Mouse (Mus musculus) layer of hippocampus, postnatal 14 days (tissue): ENCODE results near the gene Cycs. TPM values are rescaled to one million over a fixed set of nuclear protein-coding genes. Genes with fewer than 3 reads are reported as not detected.
"Not testable (repeated sequence)": the region's sequence is repeated elsewhere in the genome, so short reads cannot be mapped to it uniquely, and the experiment has no call there.

Experiments used
- DNase-seq, 2 experiments: peaks; one replicate each; pipeline ENCODE4 v3.0.0; 2021 to 2022; ENCODE audit warnings: low spot score in 2 of 2, mixed read lengths in 1 of 2
- long read RNA-seq, 2 experiments: library from polyadenylated mRNA; stranded (forward); transcript quantifications; one replicate each; pipeline ENCODE4 v2.0.0; 2021
- total RNA-seq, 2 experiments: library from RNA; stranded (reverse); gene quantifications; 2 replicates each; pipeline ENCODE4 v1.2.3; 2021

Gene Cycs
- total RNA-seq, result 10 to 100 TPM; 52.0 to 53.4 TPM
- long read RNA-seq, experiment 1, transcript Cycs-201 (2 exons, 607 nt), result minor isoform, 5 of 210 reads
- long read RNA-seq, experiment 1, transcript Cycs-202 (3 exons, 3,123 nt), result major isoform, 201 of 210 reads
- long read RNA-seq, experiment 1, partial matches to known transcripts, result 0 of 210 reads
- long read RNA-seq, experiment 1, other reads (novel, unspliced or antisense), result 4 of 210 reads
- long read RNA-seq, experiment 2, transcript Cycs-201 (2 exons, 607 nt), result minor isoform, 9 of 469 reads
- long read RNA-seq, experiment 2, transcript Cycs-202 (3 exons, 3,123 nt), result major isoform, 451 of 469 reads
- long read RNA-seq, experiment 2, partial matches to known transcripts, result 0 of 469 reads
- long read RNA-seq, experiment 2, other reads (novel, unspliced or antisense), result 9 of 469 reads

- peak; percentile 98 to 99 for DNase-seq
Measured at GRCm38 (mm10) chr6:50566141-50566996, at the start of gene Cycs. Gene Cycs (minus strand): TSS chr6:50566538.

- no peak for DNase-seq
Measured at GRCm38 (mm10) chr6:50601620-50602019, 35.3 kb upstream of the Cycs start.

- peak in 1 of 2 experiments; percentile 29 for DNase-seq
Measured at GRCm38 (mm10) chr6:50598560-50598959, 32.2 kb upstream of the Cycs start.

GRCm38 (mm10) chr6:50596301-50597211 lies 30.2 kb upstream of the Cycs start, which contains the start of gene 4921507P07Rik:
Gene 4921507P07Rik (minus strand): TSS chr6:50596632.
- DNase-seq, result peak; percentile 84 to 92

GRCm38 (mm10) chr6:50594372-50594771 lies 28.0 kb upstream of the Cycs start:
- no peak for DNase-seq

DNA sequence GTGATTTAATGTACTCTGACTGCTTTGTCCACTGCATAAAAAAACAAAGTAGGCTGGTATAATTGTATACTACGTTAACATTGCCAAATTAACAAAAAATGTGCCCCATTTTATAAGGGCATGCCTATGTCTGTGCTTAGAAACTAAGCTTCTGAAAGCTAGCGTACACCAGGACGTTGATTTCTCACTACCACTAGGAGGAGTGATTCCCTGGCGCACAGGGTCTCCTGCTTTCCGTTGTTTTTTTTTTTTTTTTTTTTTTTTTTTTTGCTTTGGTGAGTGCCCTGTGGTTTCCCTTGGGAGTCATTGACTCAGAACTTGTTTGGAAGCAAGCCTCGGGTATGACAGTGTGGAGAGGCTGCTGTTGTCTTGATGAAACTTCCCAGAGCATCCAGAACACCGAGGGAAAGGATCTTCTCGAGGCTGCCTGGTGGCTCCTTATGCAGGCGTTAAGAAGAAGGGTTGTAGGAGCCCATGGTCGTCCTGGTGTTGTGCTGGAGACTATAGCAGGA lies 27.1 kb upstream of the Cycs start:
- DNase-seq, result no peak

- DNase-seq, result no peak
Measured at GRCm38 (mm10) chr6:50590234-50590633, 23.9 kb upstream of the Cycs start.

DNA sequence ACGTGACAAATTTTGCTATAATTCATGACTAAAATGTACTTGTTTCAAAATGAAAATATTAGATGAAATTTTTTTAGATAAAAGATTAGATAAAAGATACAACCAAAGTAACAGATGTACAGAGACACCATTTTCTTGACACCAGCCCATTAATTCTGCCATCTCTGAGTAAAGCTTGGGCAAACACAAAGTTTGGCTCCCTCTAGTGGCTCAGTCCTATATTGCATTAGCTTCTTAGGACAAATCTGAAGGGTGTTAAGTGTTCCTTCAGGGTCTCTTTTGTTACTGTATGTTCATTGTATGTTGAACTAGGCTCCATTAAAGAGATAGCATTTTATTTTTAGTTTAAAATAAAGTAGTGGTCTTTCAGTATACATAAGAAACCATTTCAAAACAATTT lies 21.9 kb upstream of the Cycs start:
- peak in 1 of 2 experiments; percentile 66 for DNase-seq

DNA sequence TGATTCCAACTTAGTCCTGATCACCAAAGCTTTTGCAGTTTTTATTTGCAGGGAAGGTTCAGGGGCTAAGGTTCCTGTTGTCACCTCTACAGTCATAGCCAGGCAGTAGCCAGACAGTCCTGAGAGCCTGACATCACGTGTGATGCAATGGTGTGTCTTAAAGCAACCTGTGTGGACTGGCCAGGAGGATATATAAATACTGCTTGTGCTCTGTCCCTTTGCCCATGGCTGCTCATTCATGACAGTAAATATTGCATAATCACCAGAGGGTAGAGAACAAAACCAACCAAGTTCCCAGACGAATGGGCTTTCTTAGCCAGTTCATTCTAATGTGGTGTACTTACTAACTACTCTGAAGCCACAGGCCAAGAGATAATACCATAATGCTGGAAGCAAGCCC lies 21.1 kb upstream of the Cycs start:
- no peak for DNase-seq

DNA sequence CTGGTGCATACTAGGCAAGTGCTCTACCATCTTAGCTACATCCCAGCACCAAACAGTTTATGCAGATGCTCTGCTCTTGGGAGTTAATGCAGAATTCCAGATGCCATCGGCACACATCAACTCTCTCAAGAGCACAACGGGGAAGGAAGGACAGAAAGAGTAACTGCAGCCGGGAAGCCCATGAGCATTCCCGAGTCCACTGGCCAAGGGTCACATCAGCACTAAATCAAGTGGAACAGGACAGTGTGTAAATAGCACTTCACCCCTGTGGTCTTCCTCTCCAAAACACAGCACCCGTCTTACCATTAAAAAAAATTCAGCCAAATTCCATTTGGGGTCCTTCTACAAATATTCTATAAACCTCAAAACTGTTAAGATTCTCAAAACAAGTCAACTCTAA lies 20.0 kb upstream of the Cycs start:
- no peak for DNase-seq

- DNase-seq, result no peak
Measured at GRCm38 (mm10) chr6:50585733-50586132, 19.4 kb upstream of the Cycs start.

DNA sequence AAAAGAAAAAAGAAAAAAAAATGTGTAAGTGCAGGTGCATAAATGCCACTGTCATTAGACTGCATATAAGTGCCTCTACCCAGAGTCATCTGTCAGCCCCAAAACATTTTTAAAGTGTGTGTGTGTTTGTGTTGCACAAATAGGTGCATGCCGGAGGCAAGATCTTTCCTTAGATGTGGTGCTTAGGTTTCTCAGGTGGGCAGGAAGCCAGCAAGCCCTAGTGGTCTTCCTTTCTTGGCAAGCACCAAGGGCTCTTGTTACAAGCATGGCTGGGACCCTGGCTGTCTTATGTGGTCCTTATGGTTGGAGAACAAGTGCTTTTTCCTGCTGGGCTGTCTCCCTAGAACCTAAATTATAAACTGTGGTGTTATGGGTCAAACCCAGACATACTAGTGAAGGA lies 5.3 kb upstream of the Cycs start:
- no peak for DNase-seq

GRCm38 (mm10) chr6:50566997-50567255 lies 588 bp upstream of the Cycs start:
- no peak for DNase-seq

DNA sequence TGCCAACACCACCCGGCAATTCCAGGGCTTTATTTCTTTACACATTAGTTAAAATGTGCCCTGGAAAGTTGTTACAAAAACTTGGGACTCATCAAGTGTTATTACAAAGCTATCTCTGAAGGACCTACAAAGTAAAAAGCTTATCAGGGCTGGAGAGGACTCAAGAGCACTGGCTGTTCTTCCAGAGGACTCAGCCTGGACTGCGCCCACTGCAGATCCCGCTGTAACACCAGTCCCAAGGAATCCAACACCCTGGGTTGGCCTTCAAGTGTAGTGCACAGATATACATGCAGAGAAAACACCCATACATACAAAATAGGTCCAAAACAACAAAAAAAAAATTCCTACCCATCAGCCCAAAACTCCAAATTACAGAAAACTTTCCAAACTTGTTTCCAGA lies 2.7 kb downstream of the Cycs start:
- no peak for DNase-seq

- no peak for DNase-seq
Measured at GRCm38 (mm10) chr6:50562421-50562820, 3.9 kb downstream of the Cycs start.

GRCm38 (mm10) chr6:50560776-50561175 lies 5.6 kb downstream of the Cycs start:
- no peak for DNase-seq

- no peak for DNase-seq
Measured at GRCm38 (mm10) chr6:50558877-50559276, 7.5 kb downstream of the Cycs start.

GRCm38 (mm10) chr6:50557566-50557965 lies 8.8 kb downstream of the Cycs start:
- DNase-seq, result no peak

GRCm38 (mm10) chr6:50554223-50554622 lies 12.1 kb downstream of the Cycs start:
- DNase-seq, result not testable (repeated sequence)

- no peak for DNase-seq
Measured at GRCm38 (mm10) chr6:50552881-50553518, 13.3 kb downstream of the Cycs start.

GRCm38 (mm10) chr6:50549791-50550190 lies 16.5 kb downstream of the Cycs start:
- peak; percentile 33 to 63 for DNase-seq
